Mouse (Mus musculus): ENCODE data around the gene Kcnk3. TPM values are rescaled to one million over a fixed set of nuclear protein-coding genes. Genes with fewer than 3 reads are reported as not detected.

The Kcnk3 gene
- polyA plus RNA-seq, 1 experiment from 2014 or later = 13.0 TPM

DNA sequence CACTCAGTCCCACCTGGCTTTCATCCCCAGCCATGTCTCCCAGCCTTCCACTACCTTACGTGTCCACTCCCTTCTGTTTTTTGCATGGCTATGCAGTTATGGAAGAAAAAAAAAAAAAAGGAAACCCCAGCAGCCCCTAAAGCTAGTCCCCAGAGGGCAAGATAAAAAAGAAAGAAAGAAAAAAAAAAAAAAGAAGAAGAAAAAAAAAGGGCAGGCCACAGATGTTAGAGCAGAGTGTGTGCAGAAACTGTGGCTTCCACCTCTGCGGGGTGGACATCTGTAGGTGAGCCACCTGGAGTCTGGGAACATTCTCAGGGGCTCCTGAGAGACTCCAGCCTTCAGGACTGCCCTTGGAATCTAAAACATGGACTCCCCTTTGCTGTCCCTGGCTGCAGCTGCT, 35.4 kb downstream of the Kcnk3 start:
- no peaks in the 10 kb centered on the region for H3K9me3 ChIP-seq (ENCODE audit: control insufficient read depth, low read depth, low read length)
- H3K4me1 ChIP-seq (ENCODE audit: control insufficient read depth, insufficient read depth, low read length) = peaks cover 14% of the 10 kb centered on the region
- ATAC-seq (ENCODE audit: insufficient number of reproducible peaks, insufficient read depth, low FRiP score, low read depth) = no peak
- peaks cover 5% of the 10 kb centered on the region for H3K27me3 ChIP-seq (ENCODE audit: control insufficient read depth, insufficient read depth, low read length)
- WGBS = 56% methylated on average over 2 of the region's 2 CpGs
- H3K4me2 ChIP-seq (replicated peaks; ENCODE audit: low read depth, low read length) = peak overlapping the region; percentile 57; the same call in 1 of the 2 replicates
- no peaks in the 10 kb centered on the region for H3K36me3 ChIP-seq (ENCODE audit: control insufficient read depth, insufficient read depth, low read length)
- no peak overlapping the region for H3K9ac ChIP-seq (replicated peaks; ENCODE audit: low read depth, low read length)
- no peak overlapping the region for H3K4me3 ChIP-seq (ENCODE audit: low read depth, low read length)
- no peak overlapping the region for H3K27ac ChIP-seq (ENCODE audit: low read length)

DNA sequence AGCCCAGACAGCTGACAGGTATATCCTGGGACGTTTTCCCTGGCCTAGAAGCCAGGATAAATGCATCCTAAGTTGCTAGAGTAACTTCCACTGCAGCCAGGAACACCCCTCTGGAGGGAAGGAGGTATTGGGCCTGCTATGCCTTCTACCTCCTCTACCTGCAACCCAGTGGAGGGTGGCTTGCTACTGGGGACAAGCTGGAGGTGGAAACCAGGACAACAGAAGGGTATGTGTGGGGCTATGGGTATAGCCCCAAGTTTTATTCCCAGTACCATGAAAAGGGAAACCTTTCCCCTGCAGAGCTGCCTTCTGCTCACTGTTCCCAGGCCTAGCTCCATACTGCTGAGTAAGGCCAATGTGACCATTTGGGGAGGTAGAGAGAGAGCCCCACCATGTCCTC, 36.3 kb downstream of the Kcnk3 start:
- Histone ChIP-seq H3K27ac (ENCODE audit: low read length) (no peak overlapping the region), H3K4me3 (ENCODE audit: low read depth, low read length) (no peak overlapping the region), H3K27me3 (ENCODE audit: control insufficient read depth, insufficient read depth, low read length) (peaks cover 5% of the 10 kb centered on the region), H3K9ac (replicated peaks; ENCODE audit: low read depth, low read length) (no peak overlapping the region), H3K4me2 (replicated peaks; ENCODE audit: low read depth, low read length) (no peak overlapping the region), H3K4me1 (ENCODE audit: control insufficient read depth, insufficient read depth, low read length) (peaks cover 14% of the 10 kb centered on the region), H3K36me3 (ENCODE audit: control insufficient read depth, insufficient read depth, low read length) (no peaks in the 10 kb centered on the region), H3K9me3 (ENCODE audit: control insufficient read depth, low read depth, low read length) (no peaks in the 10 kb centered on the region)
- 57% methylated on average over 1 of the region's 1 CpGs for WGBS
- ATAC-seq (ENCODE audit: insufficient number of reproducible peaks, insufficient read depth, low FRiP score, low read depth) = no peak

DNA sequence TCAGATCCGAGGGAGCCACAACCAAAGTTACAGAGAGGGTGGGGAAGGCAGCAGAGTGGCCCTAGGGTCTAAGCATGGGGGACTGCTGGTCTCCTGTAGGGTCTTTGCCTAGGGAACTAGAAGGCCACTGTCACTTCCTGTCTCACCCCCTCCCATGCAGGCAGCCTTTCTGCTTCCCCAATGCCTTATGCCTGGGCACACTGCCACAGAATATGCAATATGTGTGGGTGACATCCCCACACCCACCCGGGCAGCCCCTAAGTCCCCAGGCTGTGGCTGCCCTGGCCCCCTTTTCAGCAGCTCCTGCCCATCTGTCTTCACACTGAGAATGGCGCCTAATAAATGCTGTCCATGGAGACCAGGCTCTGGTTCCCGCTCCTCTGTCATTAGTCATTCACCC, 36.9 kb downstream of the Kcnk3 start:
- H3K4me1 ChIP-seq (ENCODE audit: control insufficient read depth, insufficient read depth, low read length) = peaks cover 14% of the 10 kb centered on the region
- WGBS = 29% methylated on average over 4 of the region's 4 CpGs
- no peak overlapping the region for H3K4me3 ChIP-seq (ENCODE audit: low read depth, low read length)
- no peak overlapping the region for H3K27ac ChIP-seq (ENCODE audit: low read length)
- no peak overlapping the region for H3K4me2 ChIP-seq (replicated peaks; ENCODE audit: low read depth, low read length)
- H3K36me3 ChIP-seq (ENCODE audit: control insufficient read depth, insufficient read depth, low read length) = no peaks in the 10 kb centered on the region
- no peak overlapping the region for H3K9ac ChIP-seq (replicated peaks; ENCODE audit: low read depth, low read length)
- H3K9me3 ChIP-seq (ENCODE audit: control insufficient read depth, low read depth, low read length) = no peaks in the 10 kb centered on the region
- no peak for ATAC-seq (ENCODE audit: insufficient number of reproducible peaks, insufficient read depth, low FRiP score, low read depth)
- H3K27me3 ChIP-seq (ENCODE audit: control insufficient read depth, insufficient read depth, low read length) = peaks cover 5% of the 10 kb centered on the region

DNA sequence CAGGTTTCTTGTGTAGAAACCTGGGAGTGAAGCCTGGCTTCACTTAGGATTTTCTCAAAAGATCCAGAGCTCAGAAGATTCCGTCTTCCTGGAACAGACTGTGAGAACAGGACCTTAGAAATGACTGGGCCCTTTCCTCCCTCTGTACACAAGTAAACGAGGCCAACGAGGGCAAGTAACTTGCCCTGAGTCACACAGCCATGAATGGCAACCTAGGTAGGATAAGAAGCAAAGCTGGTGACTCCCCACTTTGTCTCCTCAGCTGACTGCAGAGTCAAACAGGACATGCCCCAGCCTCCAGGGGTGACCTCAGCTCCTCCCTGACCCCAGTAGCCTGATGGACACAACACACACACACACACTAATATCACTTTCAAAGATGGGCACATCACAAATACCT, 37.4 kb downstream of the Kcnk3 start:
- H3K9ac ChIP-seq (replicated peaks; ENCODE audit: low read depth, low read length) = no peak overlapping the region
- ATAC-seq (ENCODE audit: insufficient number of reproducible peaks, insufficient read depth, low FRiP score, low read depth) = no peak
- no peaks in the 10 kb centered on the region for H3K36me3 ChIP-seq (ENCODE audit: control insufficient read depth, insufficient read depth, low read length)
- no peaks in the 10 kb centered on the region for H3K9me3 ChIP-seq (ENCODE audit: control insufficient read depth, low read depth, low read length)
- peaks cover 14% of the 10 kb centered on the region for H3K4me1 ChIP-seq (ENCODE audit: control insufficient read depth, insufficient read depth, low read length)
- H3K4me2 ChIP-seq (replicated peaks; ENCODE audit: low read depth, low read length) = no peak overlapping the region
- H3K27ac ChIP-seq (ENCODE audit: low read length) = no peak overlapping the region
- H3K27me3 ChIP-seq (ENCODE audit: control insufficient read depth, insufficient read depth, low read length) = peaks cover 5% of the 10 kb centered on the region
- 57% methylated on average over 3 of the region's 3 CpGs for WGBS
- no peak overlapping the region for H3K4me3 ChIP-seq (ENCODE audit: low read depth, low read length)

DNA sequence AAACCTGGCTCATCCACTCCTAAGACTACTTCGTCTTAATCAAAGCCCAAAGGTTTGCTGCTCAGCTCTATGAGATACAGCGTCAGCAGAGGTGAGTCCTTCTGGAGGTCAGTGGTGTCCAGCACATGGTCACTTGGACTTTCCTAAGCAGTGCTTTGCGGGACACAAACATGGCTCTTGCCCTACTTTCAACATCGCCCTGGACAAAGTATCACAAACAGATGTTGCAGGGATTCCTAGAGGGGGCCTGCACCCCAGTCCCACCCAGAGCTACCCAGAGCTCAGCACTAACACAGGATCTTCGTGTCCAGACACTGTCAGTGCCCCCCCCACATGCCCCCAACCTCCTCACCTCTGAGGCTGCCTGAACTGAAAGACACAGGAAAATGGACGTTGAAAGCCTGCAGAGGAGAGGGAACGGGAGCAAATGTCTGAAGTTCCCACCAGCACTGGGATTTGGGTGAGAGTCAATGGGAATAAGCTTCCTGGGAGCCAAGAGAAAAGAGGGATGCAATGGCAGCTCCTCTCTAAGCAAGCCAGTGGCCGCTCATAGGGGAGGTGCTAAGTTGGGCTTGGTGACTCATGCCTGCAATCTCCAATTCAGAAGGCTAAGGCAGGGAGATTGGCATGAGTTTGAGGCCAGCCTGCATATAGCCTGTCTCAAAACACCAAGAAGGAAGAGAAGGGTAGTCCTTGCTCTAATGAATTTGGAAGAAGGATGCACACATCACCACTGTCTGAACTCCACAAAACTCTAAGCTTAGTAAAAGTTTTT, 38.5 kb downstream of the Kcnk3 start:
- H3K4me2 ChIP-seq (replicated peaks; ENCODE audit: low read depth, low read length) = no peak overlapping the region
- H3K9ac ChIP-seq (replicated peaks; ENCODE audit: low read depth, low read length) = no peak overlapping the region
- no peak for ATAC-seq (ENCODE audit: insufficient number of reproducible peaks, insufficient read depth, low FRiP score, low read depth)
- H3K27ac ChIP-seq (ENCODE audit: low read length) = no peak overlapping the region
- no peaks in the 10 kb centered on the region for H3K9me3 ChIP-seq (ENCODE audit: control insufficient read depth, low read depth, low read length)
- H3K36me3 ChIP-seq (ENCODE audit: control insufficient read depth, insufficient read depth, low read length) = no peaks in the 10 kb centered on the region
- H3K4me1 ChIP-seq (ENCODE audit: control insufficient read depth, insufficient read depth, low read length) = peaks cover 14% of the 10 kb centered on the region
- H3K4me3 ChIP-seq (ENCODE audit: low read depth, low read length) = no peak overlapping the region
- 74% methylated on average over 8 of the region's 8 CpGs for WGBS
- peaks cover 3% of the 10 kb centered on the region for H3K27me3 ChIP-seq (ENCODE audit: control insufficient read depth, insufficient read depth, low read length)

DNA sequence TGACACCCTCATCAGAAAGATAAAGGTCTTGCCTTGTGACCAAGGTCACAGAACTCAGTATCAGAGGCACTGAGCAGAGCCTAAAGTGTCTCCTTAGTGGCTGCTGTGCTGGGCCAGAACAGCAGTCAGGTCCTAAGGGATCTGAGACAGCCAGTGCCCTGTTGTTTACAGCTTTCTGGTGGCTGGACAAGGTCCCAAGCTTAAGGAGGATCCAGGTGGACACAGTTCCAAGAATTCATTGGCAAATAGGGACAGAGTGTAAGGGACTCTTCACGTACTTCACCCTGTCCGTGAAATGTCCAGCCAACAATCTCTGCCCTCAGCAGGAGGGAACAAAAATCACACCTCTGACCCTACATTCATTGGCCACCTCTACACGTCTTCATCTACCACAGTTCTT, 40.5 kb downstream of the Kcnk3 start:
- 74% methylated on average over 3 of the region's 3 CpGs for WGBS
- Histone ChIP-seq H3K36me3 (ENCODE audit: control insufficient read depth, insufficient read depth, low read length) (no peaks in the 10 kb centered on the region), H3K9me3 (ENCODE audit: control insufficient read depth, low read depth, low read length) (no peaks in the 10 kb centered on the region), H3K27ac (ENCODE audit: low read length) (no peak overlapping the region), H3K4me1 (ENCODE audit: control insufficient read depth, insufficient read depth, low read length) (peaks cover 3% of the 10 kb centered on the region; the same call in 1 of the 2 replicates), H3K4me3 (ENCODE audit: low read depth, low read length) (no peak overlapping the region), H3K27me3 (ENCODE audit: control insufficient read depth, insufficient read depth, low read length) (no peaks in the 10 kb centered on the region), H3K9ac (replicated peaks; ENCODE audit: low read depth, low read length) (no peak overlapping the region), H3K4me2 (replicated peaks; ENCODE audit: low read depth, low read length) (no peak overlapping the region)
- ATAC-seq (ENCODE audit: insufficient number of reproducible peaks, insufficient read depth, low FRiP score, low read depth) = no peak

DNA sequence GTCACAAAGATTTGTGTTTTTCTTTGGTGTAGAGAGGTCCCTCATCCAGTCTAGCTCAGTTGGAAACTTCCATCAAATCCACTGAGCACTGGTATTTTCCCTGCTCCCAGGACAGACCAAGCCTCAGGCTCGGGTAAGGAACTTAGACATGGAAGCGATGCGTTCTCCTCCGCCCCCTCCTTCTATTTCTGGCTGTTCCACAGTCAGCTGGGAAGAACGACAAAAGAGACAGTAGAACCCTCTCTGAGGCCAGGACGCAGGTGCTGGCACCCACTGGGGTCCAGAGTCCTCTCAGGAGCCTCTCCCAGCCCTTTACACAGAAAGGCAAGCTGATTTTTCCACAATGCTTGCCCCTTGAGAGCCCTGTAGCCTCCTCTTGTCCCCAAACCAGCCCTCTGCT, 42.4 kb downstream of the Kcnk3 start:
- WGBS = 77% methylated on average over 6 of the region's 6 CpGs
- no peaks in the 10 kb centered on the region for H3K36me3 ChIP-seq (ENCODE audit: control insufficient read depth, insufficient read depth, low read length)
- no peak for ATAC-seq (ENCODE audit: insufficient number of reproducible peaks, insufficient read depth, low FRiP score, low read depth)

DNA sequence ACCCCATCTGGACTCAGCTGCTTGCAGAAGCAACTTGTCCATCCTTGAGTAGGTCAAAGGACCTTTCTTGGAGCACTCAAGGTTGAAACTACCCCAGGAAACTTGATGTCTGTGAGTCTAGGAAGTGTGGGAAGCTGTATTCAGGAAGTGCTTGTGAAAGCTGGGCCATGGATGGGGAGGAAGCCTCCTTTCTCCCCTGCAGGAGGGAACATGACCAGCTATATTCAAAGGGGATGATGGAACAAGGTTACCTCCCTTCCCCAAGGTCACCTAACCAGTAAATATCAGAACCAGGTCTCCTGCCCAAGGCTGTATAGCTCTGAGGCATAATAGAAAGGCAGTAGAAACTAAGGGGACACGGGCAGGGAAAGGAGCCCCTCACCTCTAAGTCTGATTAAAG, 44.2 kb downstream of the Kcnk3 start:
- 70% methylated on average over 1 of the region's 1 CpGs for WGBS
- H3K27me3 ChIP-seq (ENCODE audit: control insufficient read depth, insufficient read depth, low read length) = no peaks in the 10 kb centered on the region
- no peak overlapping the region for H3K4me2 ChIP-seq (replicated peaks; ENCODE audit: low read depth, low read length)
- no peaks in the 10 kb centered on the region for H3K36me3 ChIP-seq (ENCODE audit: control insufficient read depth, insufficient read depth, low read length)
- H3K4me3 ChIP-seq (ENCODE audit: low read depth, low read length) = no peak overlapping the region
- H3K9me3 ChIP-seq (ENCODE audit: control insufficient read depth, low read depth, low read length) = no peaks in the 10 kb centered on the region
- H3K27ac ChIP-seq (ENCODE audit: low read length) = no peak overlapping the region
- no peaks in the 10 kb centered on the region for H3K4me1 ChIP-seq (ENCODE audit: control insufficient read depth, insufficient read depth, low read length)
- ATAC-seq (ENCODE audit: insufficient number of reproducible peaks, insufficient read depth, low FRiP score, low read depth) = no peak
- H3K9ac ChIP-seq (replicated peaks; ENCODE audit: low read depth, low read length) = no peak overlapping the region

More for the DNA sequence above, 42.4 kb downstream of the Kcnk3 start:
- Histone ChIP-seq H3K4me2 (replicated peaks; ENCODE audit: low read depth, low read length) (no peak overlapping the region), H3K27ac (ENCODE audit: low read length) (no peak overlapping the region), H3K4me3 (ENCODE audit: low read depth, low read length) (no peak overlapping the region), H3K4me1 (ENCODE audit: control insufficient read depth, insufficient read depth, low read length) (no peaks in the 10 kb centered on the region), H3K27me3 (ENCODE audit: control insufficient read depth, insufficient read depth, low read length) (no peaks in the 10 kb centered on the region), H3K9me3 (ENCODE audit: control insufficient read depth, low read depth, low read length) (no peaks in the 10 kb centered on the region), H3K9ac (replicated peaks; ENCODE audit: low read depth, low read length) (no peak overlapping the region)

DNA sequence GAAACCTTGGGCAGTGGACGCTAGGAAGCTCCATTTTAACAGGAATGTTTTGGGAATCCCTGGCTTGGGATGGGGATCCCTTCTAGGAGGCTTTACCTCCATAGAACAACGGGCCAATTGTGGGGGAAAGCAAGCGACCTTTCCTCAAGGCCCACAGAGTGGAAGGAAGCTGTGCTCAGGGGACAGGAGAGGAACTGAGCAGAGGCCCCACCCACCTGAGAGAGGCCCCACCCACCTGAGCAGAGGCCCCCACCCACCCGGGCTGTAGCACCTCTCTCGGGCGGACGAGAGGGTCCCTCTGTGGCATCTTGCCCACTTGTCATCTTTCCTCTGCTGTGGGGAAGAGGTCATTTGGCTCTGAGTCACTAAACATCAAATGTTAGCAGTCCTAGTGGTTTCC, 49.0 kb downstream of the Kcnk3 start:
- Histone ChIP-seq H3K36me3 (ENCODE audit: control insufficient read depth, insufficient read depth, low read length) (no peaks in the 10 kb centered on the region), H3K27ac (ENCODE audit: low read length) (no peak overlapping the region), H3K4me1 (ENCODE audit: control insufficient read depth, insufficient read depth, low read length) (no peaks in the 10 kb centered on the region), H3K4me2 (replicated peaks; ENCODE audit: low read depth, low read length) (no peak overlapping the region), H3K27me3 (ENCODE audit: control insufficient read depth, insufficient read depth, low read length) (no peaks in the 10 kb centered on the region), H3K9ac (replicated peaks; ENCODE audit: low read depth, low read length) (no peak overlapping the region), H3K4me3 (ENCODE audit: low read depth, low read length) (no peak overlapping the region), H3K9me3 (ENCODE audit: control insufficient read depth, low read depth, low read length) (no peaks in the 10 kb centered on the region)
- ATAC-seq (ENCODE audit: insufficient number of reproducible peaks, insufficient read depth, low FRiP score, low read depth) = no peak
- 38% methylated on average over 7 of the region's 7 CpGs for WGBS
